Mouse (Mus musculus) thymus, postnatal 36 days (tissue): Measurements from ENCODE around the gene Actn1.

Experiments used
- DNase-seq, 2 experiments: peaks; one replicate each; pipeline ENCODE4 v3.0.0; 2022; ENCODE audit warnings: mixed read lengths in 2 of 2

The Actn1 gene

GRCm38 (mm10) chr12:80259216-80260055, 735 bp downstream of the Actn1 start:
- peak; percentile 84 to 86 for DNase-seq

- DNase-seq = peak; percentile 40 to 57
These were observed 1.5 kb downstream of the Actn1 start for GRCm38 (mm10) chr12:80258520-80259215.

- DNase-seq = no peak
These were observed 8.2 kb downstream of the Actn1 start for GRCm38 (mm10) chr12:80251978-80252377.

GRCm38 (mm10) chr12:80251554-80251953, 8.6 kb downstream of the Actn1 start:
- no peak for DNase-seq

GRCm38 (mm10) chr12:80249539-80249938, 10.6 kb downstream of the Actn1 start:
- DNase-seq = no peak

- DNase-seq = no peak
These were observed 13.1 kb downstream of the Actn1 start for GRCm38 (mm10) chr12:80247067-80247466.

- no peak for DNase-seq
These were observed 13.7 kb downstream of the Actn1 start for GRCm38 (mm10) chr12:80246505-80246904.

GRCm38 (mm10) chr12:80244755-80245154, 15.4 kb downstream of the Actn1 start:
- DNase-seq = no peak

- DNase-seq = no peak
These were observed 16.0 kb downstream of the Actn1 start for GRCm38 (mm10) chr12:80244127-80244526.

GRCm38 (mm10) chr12:80243335-80243734, 16.8 kb downstream of the Actn1 start:
- DNase-seq = no peak

GRCm38 (mm10) chr12:80239445-80239844, 20.7 kb downstream of the Actn1 start:
- DNase-seq = no peak

- DNase-seq = no peak
These were observed 21.6 kb downstream of the Actn1 start for GRCm38 (mm10) chr12:80238523-80238922.

GRCm38 (mm10) chr12:80235295-80235694, 24.9 kb downstream of the Actn1 start:
- DNase-seq = peak in 1 of 2 experiments; percentile 38

GRCm38 (mm10) chr12:80234226-80234625, 25.9 kb downstream of the Actn1 start:
- no peak for DNase-seq

GRCm38 (mm10) chr12:80232840-80233218, 27.3 kb downstream of the Actn1 start:
- no peak for DNase-seq

- no peak for DNase-seq
These were observed 27.9 kb downstream of the Actn1 start for GRCm38 (mm10) chr12:80232076-80232839.

GRCm38 (mm10) chr12:80231317-80231716, 28.9 kb downstream of the Actn1 start:
- peak in 1 of 2 experiments; percentile 52 for DNase-seq

GRCm38 (mm10) chr12:80230854-80231253, 29.3 kb downstream of the Actn1 start:
- no peak for DNase-seq

- DNase-seq = no peak
These were observed 30.0 kb downstream of the Actn1 start for GRCm38 (mm10) chr12:80230111-80230700.

GRCm38 (mm10) chr12:80229010-80229800, 31.0 kb downstream of the Actn1 start:
- peak in 1 of 2 experiments; percentile 56 for DNase-seq

- DNase-seq = no peak
These were observed 31.8 kb downstream of the Actn1 start for GRCm38 (mm10) chr12:80228356-80228755.

- DNase-seq = peak in 1 of 2 experiments; percentile 42
These were observed 32.3 kb downstream of the Actn1 start for GRCm38 (mm10) chr12:80227835-80228234.
